Mouse (Mus musculus) intestine, embryonic 16.5 days (tissue): ENCODE data around the gene Ptprd. TPM values are rescaled to one million over a fixed set of nuclear protein-coding genes. Genes with fewer than 3 reads are reported as not detected.
A peak's percentile ranks its signal among the peaks of the same experiment; 100 is the strongest.

ENCODE experiments used
- ATAC-seq: fragments of 200-750 bp; cut with Nextera tagmentation; 2 replicates; pipeline ENCODE4 v1.8.0; 2017; ENCODE audit warnings: moderate TSS enrichment, moderate library complexity
- H3K27ac ChIP-seq: fragments of 300-500 bp; sonication (generic); 2 replicates; pipeline ENCODE4 v1.5.1; 2014; ENCODE audit warnings: mild to moderate bottlenecking, low read length
- H3K27me3 ChIP-seq: fragments of 300-500 bp; sonication (generic); replicated peaks from 2 replicates; pipeline ENCODE4 v1.6.1; 2014; ENCODE audit warnings: low read length, control low read depth, mixed read lengths; ENCODE audit not compliant: control insufficient read depth, insufficient read depth
- H3K36me3 ChIP-seq: fragments of 300-500 bp; sonication (generic); 2 replicates; pipeline ENCODE4 v1.6.1; 2014; ENCODE audit warnings: low read length, control low read depth; ENCODE audit not compliant: control insufficient read depth, insufficient read depth
- H3K4me1 ChIP-seq: fragments of 300-500 bp; sonication (generic); 2 replicates; pipeline ENCODE4 v1.6.1; 2014; ENCODE audit warnings: low read length, control low read depth, mixed read lengths; ENCODE audit not compliant: control insufficient read depth, insufficient read depth
- H3K4me2 ChIP-seq: fragments of 300-500 bp; sonication (generic); 2 replicates; pipeline ENCODE4 v1.6.1; 2014; ENCODE audit warnings: low read depth, low read length, control low read depth
- H3K4me3 ChIP-seq: fragments of 300-500 bp; sonication (generic); 2 replicates; pipeline ENCODE4 v1.5.1; 2014; ENCODE audit warnings: mild to moderate bottlenecking, low read length
- H3K9ac ChIP-seq: fragments of 300-500 bp; sonication (generic); 2 replicates; pipeline ENCODE4 v1.6.1; 2014; ENCODE audit warnings: low read depth, low read length
- H3K9me3 ChIP-seq: fragments of 300-500 bp; sonication (generic); 2 replicates; pipeline ENCODE4 v1.6.1; 2016; ENCODE audit warnings: low read length, control low read depth; ENCODE audit not compliant: control insufficient read depth
- WGBS: fragments of 180-500 bp; shearing (Covaris S2); extraction: QIAGEN DNeasy Blood & Tissue Kit; methylation state at CpG from one replicate; pipeline ENCODE4 v1.1.7; 2014; 5-methylcytosine and 5-hydroxymethylcytosine counted together
- polyA plus RNA-seq: library from polyadenylated mRNA; unstranded; fragments of >200 nt; fragmentation: Nextera tagmentation; extraction: Ambion mirVana; gene quantifications from 2 replicates; pipeline ENCODE4 v1.2.1, GENCODE M21; 2015

The Ptprd gene
- polyA plus RNA-seq, 1 experiment from 2014 or later, result 5.0 TPM

DNA sequence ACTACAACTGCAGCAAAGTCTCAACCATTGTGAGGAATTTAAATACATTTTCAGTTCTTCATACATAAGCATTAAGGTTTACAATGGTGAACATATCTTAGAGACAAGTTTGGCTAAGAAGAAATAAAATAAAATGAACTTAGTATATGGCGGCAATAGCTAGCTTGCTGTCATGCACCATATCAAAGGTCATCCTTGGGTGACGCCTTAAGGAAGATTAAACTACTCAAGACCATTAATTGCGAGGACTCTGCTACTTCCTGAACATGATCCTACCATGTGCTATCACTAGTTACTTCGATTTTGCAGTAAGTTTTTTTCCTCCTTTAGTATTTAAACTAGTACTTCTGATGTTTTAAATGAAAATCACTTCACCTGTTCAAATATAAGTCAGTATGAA, 1949.0 kb downstream of the Ptprd start:
- no peaks in the 10 kb centered on the region for H3K27me3 ChIP-seq
- H3K4me2 ChIP-seq, result no peak overlapping the region
- no peaks in the 10 kb centered on the region for H3K4me1 ChIP-seq
- H3K4me3 ChIP-seq, result no peak overlapping the region
- ATAC-seq, result peak; percentile 56; the same call in 1 of the 2 replicates
- WGBS, result 82% methylated on average over 4 of the region's 4 CpGs
- H3K36me3 ChIP-seq, result no peaks in the 10 kb centered on the region
- H3K9me3 ChIP-seq, result no peaks in the 10 kb centered on the region
- no peak overlapping the region for H3K9ac ChIP-seq
- H3K27ac ChIP-seq, result no peak overlapping the region

DNA sequence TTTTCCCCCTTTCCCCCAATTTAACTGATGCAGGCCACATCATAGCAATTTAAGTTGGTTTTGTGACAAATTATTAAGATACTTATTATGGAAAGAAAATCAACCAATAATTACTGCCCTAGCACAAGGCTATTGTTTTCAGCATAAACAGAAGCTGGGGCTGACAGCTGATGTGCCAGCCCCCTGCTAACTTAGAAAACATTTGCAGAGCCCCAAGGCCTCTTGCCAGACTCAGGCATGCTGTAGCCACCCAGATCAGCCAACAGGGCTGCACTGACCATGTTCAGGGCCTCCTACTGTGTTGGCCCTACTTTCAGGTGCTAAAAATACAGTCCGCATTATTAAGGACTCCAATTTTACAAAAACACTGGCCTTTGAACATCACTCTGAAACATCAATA, 1951.1 kb downstream of the Ptprd start:
- no peaks in the 10 kb centered on the region for H3K9me3 ChIP-seq
- H3K9ac ChIP-seq, result no peak overlapping the region
- no peak overlapping the region for H3K27ac ChIP-seq
- no peaks in the 10 kb centered on the region for H3K27me3 ChIP-seq
- WGBS, result 94% methylated on average over 1 of the region's 1 CpGs
- no peak overlapping the region for H3K4me3 ChIP-seq
- H3K36me3 ChIP-seq, result no peaks in the 10 kb centered on the region
- ATAC-seq, result no peak
- H3K4me1 ChIP-seq, result no peaks in the 10 kb centered on the region
- no peak overlapping the region for H3K4me2 ChIP-seq

DNA sequence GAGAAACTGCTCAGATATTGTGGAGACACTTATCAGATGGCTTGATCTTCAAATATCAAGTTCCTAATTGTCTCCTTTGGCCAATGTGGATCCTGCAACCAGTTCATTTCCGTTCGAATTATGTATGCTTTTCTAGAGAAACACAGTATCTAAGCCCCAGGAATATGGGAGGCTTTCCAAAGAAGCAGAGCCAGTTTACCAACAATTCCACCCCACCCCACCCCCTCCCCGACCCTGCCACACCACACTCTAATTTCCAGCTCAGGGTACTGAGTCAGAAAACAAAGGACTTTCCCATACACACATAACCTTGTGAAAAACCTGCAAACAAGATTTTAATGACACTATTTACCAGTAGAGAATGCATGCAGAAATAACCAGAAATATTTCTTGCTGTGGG, 1951.5 kb downstream of the Ptprd start:
- no peak for ATAC-seq
- 74% methylated on average over 3 of the region's 3 CpGs for WGBS
- no peaks in the 10 kb centered on the region for H3K27me3 ChIP-seq
- H3K4me3 ChIP-seq, result no peak overlapping the region
- no peak overlapping the region for H3K4me2 ChIP-seq
- H3K9me3 ChIP-seq, result no peaks in the 10 kb centered on the region
- H3K27ac ChIP-seq, result no peak overlapping the region
- no peaks in the 10 kb centered on the region for H3K4me1 ChIP-seq
- H3K9ac ChIP-seq, result no peak overlapping the region
- no peaks in the 10 kb centered on the region for H3K36me3 ChIP-seq

DNA sequence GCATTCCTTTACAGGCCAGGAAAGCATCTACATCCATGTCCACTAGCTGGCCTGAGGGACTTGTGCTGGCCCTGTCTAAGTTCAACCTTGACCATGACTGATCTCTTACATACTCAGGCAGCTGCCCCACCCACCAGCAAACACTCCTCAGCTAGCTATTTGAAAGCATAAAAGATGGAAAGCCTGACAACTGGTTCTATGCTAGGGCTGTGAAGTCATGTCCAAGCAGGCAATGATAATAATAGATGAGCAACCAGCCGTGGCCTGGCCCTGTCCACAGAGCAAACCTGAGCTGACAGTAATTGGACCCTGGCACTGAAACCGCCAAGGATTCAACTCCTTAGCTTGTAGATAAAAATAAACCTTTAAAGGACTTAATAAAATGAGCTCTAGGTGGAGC, 1952.1 kb downstream of the Ptprd start:
- Histone ChIP-seq H3K4me1 (no peaks in the 10 kb centered on the region), H3K9ac (no peak overlapping the region), H3K27ac (no peak overlapping the region), H3K36me3 (no peaks in the 10 kb centered on the region), H3K9me3 (no peaks in the 10 kb centered on the region), H3K4me3 (no peak overlapping the region), H3K27me3 (no peaks in the 10 kb centered on the region), H3K4me2 (no peak overlapping the region)
- WGBS, result 78% methylated on average over 2 of the region's 2 CpGs
- no peak for ATAC-seq

DNA sequence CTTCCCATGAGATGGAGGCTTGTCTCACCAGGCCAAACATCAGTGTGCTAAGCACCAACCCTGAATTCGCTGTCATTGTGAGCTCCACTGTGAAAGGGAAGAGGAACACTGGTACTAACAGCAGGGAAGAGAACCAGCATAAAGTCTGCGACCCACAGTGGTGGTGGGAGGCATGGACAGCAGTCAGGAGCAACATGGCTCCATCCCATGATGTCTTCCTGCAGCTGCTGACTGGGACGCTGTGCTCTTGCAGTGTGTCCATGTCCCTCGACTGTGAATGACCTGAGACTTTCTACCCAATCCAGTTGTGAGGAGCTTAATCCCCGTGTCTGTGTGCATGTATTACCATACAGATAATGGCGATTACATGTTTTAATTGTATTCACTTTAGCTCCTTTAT, 1967.4 kb downstream of the Ptprd start:
- no peak for ATAC-seq
- no peaks in the 10 kb centered on the region for H3K36me3 ChIP-seq
- WGBS, result 80% methylated on average over 6 of the region's 6 CpGs

DNA sequence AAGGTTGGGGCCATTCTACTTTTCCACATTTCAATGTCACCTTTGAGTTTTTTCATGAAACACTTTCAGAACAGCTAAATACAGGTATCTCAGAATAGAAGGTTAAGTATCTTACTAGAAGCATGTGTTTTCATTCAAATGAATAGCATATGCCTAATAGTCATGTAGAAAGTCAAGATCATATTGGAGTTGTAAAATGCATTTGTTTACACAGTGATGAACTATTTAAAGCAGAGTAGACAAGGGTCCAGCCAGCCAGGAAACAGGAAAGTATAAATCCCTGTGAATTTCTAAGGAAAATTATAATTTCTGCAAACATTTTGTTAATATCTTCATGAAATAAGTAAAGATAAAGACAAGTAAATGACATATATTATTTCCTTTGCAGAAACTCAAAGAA, 1970.2 kb downstream of the Ptprd start:
- Histone ChIP-seq H3K9ac (no peak overlapping the region), H3K4me1 (no peaks in the 10 kb centered on the region), H3K36me3 (no peaks in the 10 kb centered on the region), H3K27ac (no peak overlapping the region), H3K4me3 (no peak overlapping the region), H3K9me3 (no peaks in the 10 kb centered on the region), H3K4me2 (no peak overlapping the region), H3K27me3 (no peaks in the 10 kb centered on the region)
- peak; percentile 67 for ATAC-seq

More for the DNA sequence above, 1967.4 kb downstream of the Ptprd start:
- Histone ChIP-seq H3K27ac (no peak overlapping the region), H3K9me3 (no peaks in the 10 kb centered on the region), H3K4me2 (no peak overlapping the region), H3K4me3 (no peak overlapping the region), H3K27me3 (no peaks in the 10 kb centered on the region), H3K9ac (no peak overlapping the region), H3K4me1 (no peaks in the 10 kb centered on the region)

DNA sequence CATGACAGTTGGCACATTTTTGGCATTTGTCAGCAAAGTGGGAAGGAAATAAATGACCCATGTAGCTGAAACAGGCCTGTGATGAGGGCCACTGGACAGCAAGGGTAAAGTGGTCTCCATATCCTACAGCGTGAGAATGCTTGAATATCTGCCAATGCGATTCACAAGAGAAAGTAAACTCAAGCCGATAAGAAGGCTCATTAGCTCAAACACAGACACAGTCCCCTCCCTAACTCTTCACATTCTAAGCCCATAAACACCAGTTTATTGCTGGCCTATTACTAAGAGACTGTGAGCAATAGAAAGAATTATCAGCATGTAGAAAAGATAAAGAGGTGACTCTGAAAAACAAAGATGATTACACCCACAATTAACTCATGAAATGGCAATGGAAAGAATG, 1970.6 kb downstream of the Ptprd start:
- no peaks in the 10 kb centered on the region for H3K4me1 ChIP-seq
- 16% methylated on average over 3 of the region's 3 CpGs for WGBS
- no peak overlapping the region for H3K4me3 ChIP-seq
- no peak overlapping the region for H3K4me2 ChIP-seq
- peak; percentile 95 for ATAC-seq
- H3K9ac ChIP-seq, result no peak overlapping the region
- no peaks in the 10 kb centered on the region for H3K36me3 ChIP-seq
- H3K9me3 ChIP-seq, result no peaks in the 10 kb centered on the region
- H3K27ac ChIP-seq, result no peak overlapping the region
- H3K27me3 ChIP-seq, result no peaks in the 10 kb centered on the region

DNA sequence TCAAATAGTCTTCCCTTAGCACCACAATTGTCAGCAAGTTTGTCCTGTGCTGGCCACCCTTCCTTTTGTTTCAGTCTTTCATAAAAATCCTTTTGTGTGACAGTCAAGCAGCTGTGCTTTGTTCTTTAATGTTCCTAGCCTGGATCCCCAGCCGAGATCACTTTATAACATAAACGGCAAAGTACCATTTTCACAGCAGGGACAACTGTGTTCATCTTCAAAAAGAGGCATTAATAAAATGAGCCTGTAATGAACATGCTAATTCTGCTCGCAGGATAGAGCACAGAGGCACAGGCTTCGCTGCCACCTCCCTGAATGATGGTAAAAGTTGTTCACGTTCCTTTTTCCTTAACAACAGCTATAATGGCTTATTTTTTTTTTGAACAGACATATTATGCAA, 1972.7 kb downstream of the Ptprd start:
- no peak for ATAC-seq
- Histone ChIP-seq H3K27ac (no peak overlapping the region), H3K36me3 (no peaks in the 10 kb centered on the region), H3K9ac (no peak overlapping the region), H3K9me3 (no peaks in the 10 kb centered on the region), H3K4me2 (no peak overlapping the region), H3K4me1 (no peaks in the 10 kb centered on the region), H3K27me3 (no peaks in the 10 kb centered on the region), H3K4me3 (no peak overlapping the region)
- WGBS, result 67% methylated on average over 5 of the region's 5 CpGs

DNA sequence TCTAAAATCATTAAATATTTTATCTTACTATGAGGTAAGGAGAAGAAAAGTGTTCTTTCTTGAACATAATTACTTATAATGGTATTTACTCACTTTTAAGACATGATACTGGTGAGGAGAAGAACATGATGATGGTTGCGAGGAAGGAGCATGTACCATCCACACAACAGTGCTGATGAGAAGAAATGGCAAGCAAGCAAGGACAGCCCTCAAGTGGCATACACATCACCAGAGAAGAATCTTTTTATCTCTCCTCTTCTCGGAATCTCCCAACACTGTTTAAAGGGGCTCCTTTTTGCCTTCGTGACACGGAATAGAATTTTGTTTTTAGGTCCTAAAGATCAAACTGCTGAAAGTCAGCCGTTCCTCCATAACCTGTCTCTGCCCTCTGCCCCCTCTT, 1973.2 kb downstream of the Ptprd start:
- no peaks in the 10 kb centered on the region for H3K4me1 ChIP-seq
- no peak overlapping the region for H3K9ac ChIP-seq
- H3K27me3 ChIP-seq, result no peaks in the 10 kb centered on the region
- H3K4me3 ChIP-seq, result no peak overlapping the region
- no peaks in the 10 kb centered on the region for H3K9me3 ChIP-seq
- no peak for ATAC-seq
- no peak overlapping the region for H3K27ac ChIP-seq
- 71% methylated on average over 5 of the region's 5 CpGs for WGBS
- no peak overlapping the region for H3K4me2 ChIP-seq
- no peaks in the 10 kb centered on the region for H3K36me3 ChIP-seq

DNA sequence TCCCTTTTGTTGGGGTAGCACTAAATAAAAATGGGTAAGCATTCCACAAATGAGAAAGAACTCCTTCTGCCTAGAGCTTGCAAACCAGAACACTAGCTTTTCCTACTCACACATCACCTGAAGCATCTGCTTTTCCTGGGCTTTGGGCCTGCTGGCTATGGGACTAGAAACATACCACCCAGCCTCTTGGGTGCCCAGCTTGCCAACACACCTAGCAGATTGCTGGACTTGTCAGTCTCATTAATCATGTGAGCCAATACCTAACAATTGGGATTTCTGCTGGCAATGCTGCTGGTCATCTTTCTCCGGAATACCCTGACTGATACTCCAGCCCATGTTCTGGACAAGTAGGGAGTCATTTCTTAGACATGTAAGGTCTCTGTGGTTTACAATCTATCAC, 1973.9 kb downstream of the Ptprd start:
- Histone ChIP-seq H3K4me1 (no peaks in the 10 kb centered on the region), H3K9ac (no peak overlapping the region), H3K27me3 (no peaks in the 10 kb centered on the region), H3K9me3 (no peaks in the 10 kb centered on the region), H3K4me3 (no peak overlapping the region), H3K36me3 (no peaks in the 10 kb centered on the region), H3K4me2 (no peak overlapping the region), H3K27ac (no peak overlapping the region)
- no peak for ATAC-seq
- 77% methylated on average over 1 of the region's 1 CpGs for WGBS
